Mouse (Mus musculus) embryonic facial prominence, embryonic 12.5 days (tissue): Measurements from ENCODE around the gene Hdhd5. TPM values are rescaled to one million over a fixed set of nuclear protein-coding genes. Genes with fewer than 3 reads are reported as not detected.

Source experiments
- ATAC-seq: fragments of 200-750 bp; cut with Nextera tagmentation; 2 replicates; pipeline ENCODE4 v1.8.0; 2017; ENCODE audit not compliant: insufficient number of reproducible peaks, insufficient read depth, low FRiP score, low TSS enrichment
- H3K27ac ChIP-seq: fragments of 300-500 bp; sonication (generic); 2 replicates; pipeline ENCODE4 v1.5.1; 2016; ENCODE audit warnings: mild to moderate bottlenecking
- H3K27me3 ChIP-seq: fragments of 300-500 bp; sonication (generic); 2 replicates; pipeline ENCODE4 v1.6.1; 2016; ENCODE audit warnings: mild to moderate bottlenecking, moderate library complexity
- H3K36me3 ChIP-seq: fragments of 300-500 bp; sonication (generic); 2 replicates; pipeline ENCODE4 v1.6.1; 2016; ENCODE audit warnings: mild to moderate bottlenecking
- H3K4me1 ChIP-seq: fragments of 300-500 bp; sonication (generic); 2 replicates; pipeline ENCODE4 v1.6.1; 2016
- H3K4me2 ChIP-seq: fragments of 300-500 bp; sonication (generic); replicated peaks from 2 replicates; pipeline ENCODE4 v1.6.1; 2016; ENCODE audit warnings: mild to moderate bottlenecking, moderate library complexity
- H3K4me3 ChIP-seq: fragments of 300-500 bp; sonication (generic); 2 replicates; pipeline ENCODE4 v1.5.1; 2016; ENCODE audit warnings: mild to moderate bottlenecking
- H3K9ac ChIP-seq: fragments of 300-500 bp; sonication (generic); 2 replicates; pipeline ENCODE4 v1.6.1; 2016; ENCODE audit warnings: mild to moderate bottlenecking, moderate library complexity
- H3K9me3 ChIP-seq: fragments of 300-500 bp; sonication (generic); 2 replicates; pipeline ENCODE4 v1.6.1; 2016; ENCODE audit warnings: mild to moderate bottlenecking, moderate library complexity
- WGBS: fragments of 180-500 bp; shearing (Covaris S2); methylation state at CpG from one replicate; pipeline ENCODE4 v1.1.7; 2016; 5-methylcytosine and 5-hydroxymethylcytosine counted together
- polyA plus RNA-seq: library from polyadenylated mRNA; unstranded; fragments of >200 nt; fragmentation: Nextera tagmentation; extraction: Ambion mirVana; gene quantifications from 2 replicates; pipeline ENCODE4 v1.2.1, GENCODE M21; 2016

Gene Hdhd5
- polyA plus RNA-seq, 1 experiment from 2014 or later: 19.4 TPM

DNA sequence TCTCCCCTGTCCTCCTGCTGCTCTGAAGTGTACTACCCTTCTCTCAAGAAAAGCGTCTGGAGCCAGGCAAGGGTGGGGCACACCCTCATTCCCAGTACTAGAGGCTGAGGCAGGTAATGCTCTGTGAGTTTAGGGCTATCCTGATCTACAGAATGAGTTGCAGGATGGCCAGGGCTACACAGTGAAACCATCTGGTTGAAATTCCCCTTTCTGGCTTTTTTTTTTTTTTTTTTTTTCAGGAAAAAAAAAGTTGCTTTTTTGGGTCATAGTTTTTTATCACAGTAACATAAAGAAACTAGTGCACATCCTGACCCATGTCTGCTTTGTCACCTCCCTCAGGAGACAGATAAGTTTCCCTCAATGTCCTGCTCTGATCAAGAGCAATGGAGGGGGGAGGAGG lies 24.0 kb upstream of the Hdhd5 start:
- no peak overlapping the region for H3K9ac ChIP-seq
- H3K36me3 ChIP-seq: no peaks in the 10 kb centered on the region
- H3K4me1 ChIP-seq: no peaks in the 10 kb centered on the region
- no peak for ATAC-seq
- H3K27me3 ChIP-seq: no peaks in the 10 kb centered on the region
- WGBS: 60% methylated on average over 1 of the region's 1 CpGs
- no peak overlapping the region for H3K4me2 ChIP-seq
- H3K9me3 ChIP-seq: no peaks in the 10 kb centered on the region
- no peak overlapping the region for H3K4me3 ChIP-seq
- no peak overlapping the region for H3K27ac ChIP-seq

GRCm38 (mm10) chr6:120550173-120550572 lies 19.1 kb upstream of the Hdhd5 start:
- Histone ChIP-seq H3K36me3 (no peaks in the 10 kb centered on the region), H3K4me3 (no peak overlapping the region), H3K27me3 (no peaks in the 10 kb centered on the region), H3K4me1 (no peaks in the 10 kb centered on the region), H3K9ac (no peak overlapping the region), H3K4me2 (no peak overlapping the region), H3K27ac (no peak overlapping the region), H3K9me3 (no peaks in the 10 kb centered on the region)
- peak; percentile 36; the same call in 1 of the 2 replicates for ATAC-seq
- 12% methylated on average over 2 of the region's 2 CpGs for WGBS

DNA sequence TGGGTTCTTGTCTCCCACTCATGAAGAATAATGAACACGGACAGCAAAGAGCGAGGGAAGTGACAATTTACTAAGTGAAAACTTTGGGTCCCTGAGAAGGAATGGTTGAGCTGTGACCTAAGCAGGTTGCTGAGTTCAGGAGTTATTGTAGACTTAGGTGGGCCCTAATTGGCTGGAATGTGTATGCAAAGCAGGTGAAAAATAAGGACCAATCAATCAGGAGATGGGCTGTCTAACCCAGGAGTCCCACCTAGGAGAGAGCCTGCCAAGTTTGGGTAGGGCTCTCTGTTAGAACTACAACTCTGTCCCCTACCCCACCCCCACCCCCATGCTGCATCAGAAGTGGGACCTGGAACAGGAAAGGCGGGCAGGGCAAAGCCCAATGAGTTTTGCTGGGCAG lies 17.5 kb upstream of the Hdhd5 start:
- H3K9ac ChIP-seq: no peak overlapping the region
- H3K4me1 ChIP-seq: no peaks in the 10 kb centered on the region
- no peak for ATAC-seq
- no peak overlapping the region for H3K4me2 ChIP-seq
- H3K27ac ChIP-seq: no peak overlapping the region
- H3K27me3 ChIP-seq: no peaks in the 10 kb centered on the region
- H3K4me3 ChIP-seq: no peak overlapping the region
- no peaks in the 10 kb centered on the region for H3K9me3 ChIP-seq
- H3K36me3 ChIP-seq: no peaks in the 10 kb centered on the region
- WGBS: 92% methylated on average over 3 of the region's 3 CpGs

DNA sequence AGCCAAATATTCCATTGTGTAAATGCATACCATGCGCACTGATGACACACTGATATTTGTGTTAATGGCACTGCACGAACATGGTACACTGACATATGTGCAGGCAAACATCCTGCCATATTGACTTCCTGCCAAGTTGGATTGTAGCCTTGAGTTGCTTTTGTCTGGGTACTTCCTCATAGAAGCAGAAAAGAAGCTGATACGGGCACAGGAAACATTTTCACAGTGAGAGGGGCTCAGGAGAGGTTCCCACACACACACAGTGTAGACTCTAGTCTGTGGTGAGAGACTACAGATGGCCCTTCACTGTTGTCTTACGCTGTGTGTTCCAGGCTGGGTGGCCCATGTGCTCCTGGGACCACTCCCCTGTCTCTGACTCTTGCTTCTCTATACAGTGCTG lies 15.9 kb upstream of the Hdhd5 start:
- no peaks in the 10 kb centered on the region for H3K4me1 ChIP-seq
- no peak overlapping the region for H3K4me2 ChIP-seq
- H3K9me3 ChIP-seq: no peaks in the 10 kb centered on the region
- H3K36me3 ChIP-seq: no peaks in the 10 kb centered on the region
- H3K4me3 ChIP-seq: no peak overlapping the region
- no peaks in the 10 kb centered on the region for H3K27me3 ChIP-seq
- no peak overlapping the region for H3K9ac ChIP-seq
- 84% methylated on average over 4 of the region's 4 CpGs for WGBS
- no peak for ATAC-seq
- no peak overlapping the region for H3K27ac ChIP-seq

DNA sequence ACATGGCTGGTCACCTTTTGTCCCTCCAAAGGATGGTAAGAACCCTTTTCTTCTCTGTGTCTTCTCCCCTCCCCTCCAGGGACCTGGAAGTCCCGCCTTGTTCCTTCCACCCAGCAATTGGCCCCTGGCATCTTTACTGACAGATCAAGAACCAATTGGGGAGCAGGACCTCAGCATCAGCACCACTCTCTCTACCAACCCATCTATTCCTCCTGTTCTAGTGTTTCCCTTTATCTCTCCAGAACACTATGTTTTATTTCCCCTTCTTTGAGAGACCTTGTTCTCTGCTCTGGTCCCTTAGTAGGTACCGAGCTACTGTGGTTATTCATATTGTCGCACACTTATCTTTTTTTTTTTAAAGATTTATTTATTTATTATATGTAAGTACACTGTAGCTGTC lies 15.2 kb upstream of the Hdhd5 start:
- no peak overlapping the region for H3K27ac ChIP-seq
- no peaks in the 10 kb centered on the region for H3K4me1 ChIP-seq
- H3K9me3 ChIP-seq: no peaks in the 10 kb centered on the region
- 85% methylated on average over 3 of the region's 3 CpGs for WGBS
- H3K4me2 ChIP-seq: no peak overlapping the region
- no peak overlapping the region for H3K4me3 ChIP-seq
- no peak overlapping the region for H3K9ac ChIP-seq
- ATAC-seq: no peak
- H3K27me3 ChIP-seq: no peaks in the 10 kb centered on the region
- no peaks in the 10 kb centered on the region for H3K36me3 ChIP-seq

DNA sequence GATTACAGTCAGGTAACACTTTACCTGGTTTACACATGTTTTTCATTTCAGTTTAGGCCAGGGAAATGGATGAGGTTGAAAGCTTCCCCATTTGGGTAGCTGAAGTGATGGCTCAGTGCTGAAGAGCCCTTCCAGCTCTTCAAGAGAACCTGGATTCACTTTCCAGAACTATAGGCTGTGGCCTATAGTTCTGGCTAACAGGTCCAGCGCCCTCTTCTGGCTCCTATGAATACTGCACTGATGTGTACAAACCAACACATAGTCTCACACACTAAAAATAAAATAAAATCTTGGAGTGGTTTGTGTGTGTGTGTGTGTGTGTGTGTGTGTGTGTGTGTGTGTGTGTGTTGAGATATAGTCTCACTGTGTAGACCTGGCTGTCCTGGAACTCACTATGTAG lies 10.9 kb upstream of the Hdhd5 start:
- WGBS: 8% methylated on average over 1 of the region's 1 CpGs
- H3K4me1 ChIP-seq: peaks cover 3% of the 10 kb centered on the region; the same call in 1 of the 2 replicates
- no peak overlapping the region for H3K9ac ChIP-seq
- no peak overlapping the region for H3K4me3 ChIP-seq
- no peaks in the 10 kb centered on the region for H3K36me3 ChIP-seq
- H3K4me2 ChIP-seq: no peak overlapping the region
- H3K27me3 ChIP-seq: no peaks in the 10 kb centered on the region
- H3K9me3 ChIP-seq: no peaks in the 10 kb centered on the region
- no peak for ATAC-seq
- H3K27ac ChIP-seq: no peak overlapping the region

- H3K9ac ChIP-seq: no peak overlapping the region
- H3K9me3 ChIP-seq: no peaks in the 10 kb centered on the region
- peaks cover 3% of the 10 kb centered on the region; the same call in 1 of the 2 replicates for H3K4me1 ChIP-seq
- no peak overlapping the region for H3K4me2 ChIP-seq
- H3K27ac ChIP-seq: no peak overlapping the region
- WGBS: 27% methylated on average over 2 of the region's 2 CpGs
- no peak for ATAC-seq
- H3K4me3 ChIP-seq: no peak overlapping the region
- no peaks in the 10 kb centered on the region for H3K27me3 ChIP-seq
- no peaks in the 10 kb centered on the region for H3K36me3 ChIP-seq
Observed at GRCm38 (mm10) chr6:120541386-120541785, 10.3 kb upstream of the Hdhd5 start.

GRCm38 (mm10) chr6:120539781-120540231 lies 8.7 kb upstream of the Hdhd5 start:
- H3K27me3 ChIP-seq: no peaks in the 10 kb centered on the region
- 29% methylated on average over 10 of the region's 10 CpGs for WGBS
- no peaks in the 10 kb centered on the region for H3K9me3 ChIP-seq
- no peak for ATAC-seq
- H3K27ac ChIP-seq: no peak overlapping the region
- no peak overlapping the region; the same call in 1 of the 2 replicates for H3K4me2 ChIP-seq
- peaks cover 3% of the 10 kb centered on the region; the same call in 1 of the 2 replicates for H3K4me1 ChIP-seq
- no peak overlapping the region for H3K4me3 ChIP-seq
- H3K9ac ChIP-seq: no peak overlapping the region
- no peaks in the 10 kb centered on the region for H3K36me3 ChIP-seq

DNA sequence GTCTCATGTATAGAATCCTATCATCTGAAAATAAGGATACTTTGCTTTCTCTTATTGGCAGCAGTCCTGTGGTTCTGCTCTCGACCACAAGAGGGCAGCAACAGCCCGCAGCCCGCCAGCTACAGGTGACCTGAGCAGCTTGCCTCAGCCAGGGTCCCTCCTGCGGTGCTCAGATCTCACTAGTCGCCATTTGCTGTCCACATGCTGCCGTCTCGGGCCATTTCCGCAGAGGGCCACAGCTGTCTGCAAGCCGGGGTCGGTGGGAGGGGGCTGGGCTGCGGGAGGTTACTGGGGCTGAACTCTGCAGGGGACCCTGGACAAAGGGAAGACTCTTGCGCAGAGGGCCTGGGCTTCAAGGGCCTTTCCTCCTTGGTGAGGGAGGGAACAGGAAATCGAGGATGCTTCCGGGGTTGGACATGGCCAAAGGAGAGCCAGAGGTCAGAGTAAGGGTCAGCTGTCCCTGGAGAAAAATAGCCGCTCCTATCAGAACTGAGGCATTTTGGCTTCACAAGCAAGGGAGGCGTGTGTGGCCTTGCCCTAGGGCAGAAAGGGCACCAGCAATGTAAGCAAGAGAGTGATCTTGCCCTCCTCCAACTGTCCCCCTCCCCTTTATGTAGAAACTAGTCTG lies 8.1 kb upstream of the Hdhd5 start:
- ATAC-seq: peak; percentile 91
- 2% methylated on average over 16 of the region's 16 CpGs for WGBS
- Histone ChIP-seq H3K9me3 (no peaks in the 10 kb centered on the region), H3K4me1 (peaks cover 3% of the 10 kb centered on the region; the same call in 1 of the 2 replicates), H3K4me3 (peak overlapping the region; percentile 28), H3K27ac (no peak overlapping the region), H3K9ac (peak overlapping the region; percentile 44), H3K4me2 (peak overlapping the region; percentile 53), H3K36me3 (no peaks in the 10 kb centered on the region), H3K27me3 (no peaks in the 10 kb centered on the region)

- Histone ChIP-seq H3K4me2 (no peak overlapping the region), H3K27me3 (no peaks in the 10 kb centered on the region), H3K9me3 (no peaks in the 10 kb centered on the region), H3K4me1 (peaks cover 3% of the 10 kb centered on the region; the same call in 1 of the 2 replicates), H3K36me3 (no peaks in the 10 kb centered on the region), H3K27ac (no peak overlapping the region), H3K9ac (no peak overlapping the region), H3K4me3 (no peak overlapping the region)
- WGBS: 67% methylated on average over 2 of the region's 2 CpGs
- no peak for ATAC-seq
Observed at GRCm38 (mm10) chr6:120536337-120536736, 5.2 kb upstream of the Hdhd5 start.

- no peak overlapping the region for H3K27ac ChIP-seq
- ATAC-seq: no peak
- H3K27me3 ChIP-seq: no peaks in the 10 kb centered on the region
- no peak overlapping the region for H3K9ac ChIP-seq
- no peak overlapping the region for H3K4me3 ChIP-seq
- WGBS: 82% methylated on average over 1 of the region's 1 CpGs
- H3K4me1 ChIP-seq: peaks cover 13% of the 10 kb centered on the region
- no peaks in the 10 kb centered on the region for H3K9me3 ChIP-seq
- H3K36me3 ChIP-seq: 0 out of 2 replicates have a peak, but pooled peaks cover 4% of the 10 kb centered on the region
- no peak overlapping the region for H3K4me2 ChIP-seq
Observed at GRCm38 (mm10) chr6:120532594-120532993, 1.5 kb upstream of the Hdhd5 start.

GRCm38 (mm10) chr6:120529123-120529522 lies 2.0 kb downstream of the Hdhd5 start:
- H3K36me3 ChIP-seq: 0 out of 2 replicates have a peak, but pooled peaks cover 4% of the 10 kb centered on the region
- H3K9ac ChIP-seq: no peak overlapping the region
- no peak overlapping the region for H3K4me2 ChIP-seq
- ATAC-seq: no peak
- no peaks in the 10 kb centered on the region for H3K9me3 ChIP-seq
- WGBS: 75% methylated on average over 4 of the region's 4 CpGs
- H3K4me1 ChIP-seq: peaks cover 13% of the 10 kb centered on the region
- no peak overlapping the region for H3K4me3 ChIP-seq
- H3K27me3 ChIP-seq: no peaks in the 10 kb centered on the region
- H3K27ac ChIP-seq: no peak overlapping the region
